Mouse (Mus musculus) liver, embryonic 14.5 days (tissue): ENCODE results near the gene Prkar1a. TPM values are rescaled to one million over a fixed set of nuclear protein-coding genes. Genes with fewer than 3 reads are reported as not detected.
"Not testable (repeated sequence)": the region's sequence is repeated elsewhere in the genome, so short reads cannot be mapped to it uniquely, and the experiment has no call there.

Source experiments
- ATAC-seq: fragments of 200-750 bp; cut with Nextera tagmentation; 2 replicates; pipeline ENCODE4 v1.8.0; 2017; ENCODE audit warnings: moderate number of reproducible peaks, mild to moderate bottlenecking, moderate library complexity; ENCODE audit not compliant: insufficient read depth
- DNase-seq, 3 experiments: peaks; one replicate each; pipeline ENCODE4 v3.0.0-alpha.2; 2012 to 2013; ENCODE audit warnings: low read depth in 3 of 3, low spot score in 3 of 3
- H3K27ac ChIP-seq: fragments of 300-500 bp; sonication (generic); 2 replicates; pipeline ENCODE4 v1.5.1; 2014; ENCODE audit warnings: moderate library complexity, mild to moderate bottlenecking, control low read depth, inconsistent platforms
- H3K27me3 ChIP-seq: fragments of 300-500 bp; sonication (generic); 2 replicates; pipeline ENCODE4 v1.6.1; 2014; ENCODE audit warnings: mild to moderate bottlenecking, low read length, moderate library complexity; ENCODE audit not compliant: control insufficient read depth, insufficient read depth
- H3K36me3 ChIP-seq: fragments of 300-500 bp; sonication (generic); replicated peaks from 2 replicates; pipeline ENCODE4 v1.6.1; 2014; ENCODE audit warnings: low read depth; ENCODE audit not compliant: control insufficient read depth, insufficient read depth
- H3K4me1 ChIP-seq, 2 experiments: fragments of 200-500 bp in 1 of 2; fragments of 300-500 bp in 1 of 2; sonication (generic) in 1 of 2; replicated peaks; 2 replicates each; pipeline ENCODE4 v1.6.1; 2012 to 2014; ENCODE audit warnings: antibody characterized with exemption in 1 of 2, inconsistent platforms in 1 of 2, low read length in 1 of 2; ENCODE audit not compliant: control insufficient read depth in 2 of 2, insufficient read depth in 2 of 2
- H3K4me2 ChIP-seq: fragments of 300-500 bp; sonication (generic); 2 replicates; pipeline ENCODE4 v1.6.1; 2014; ENCODE audit warnings: low read depth, mild to moderate bottlenecking, control low read depth, moderate library complexity
- H3K4me3 ChIP-seq, 2 experiments: fragments of 200-500 bp in 1 of 2; fragments of 300-500 bp in 1 of 2; sonication (generic) in 1 of 2; 2 replicates each; pipeline ENCODE4 v1.5.1; 2012 to 2014; ENCODE audit warnings: low read depth in 2 of 2, low read length in 2 of 2, mild to moderate bottlenecking in 2 of 2, control low read depth in 1 of 2, inconsistent platforms in 1 of 2, moderate library complexity in 1 of 2; ENCODE audit not compliant: insufficient read depth in 1 of 2
- H3K9ac ChIP-seq: fragments of 300-500 bp; sonication (generic); replicated peaks from 2 replicates; pipeline ENCODE4 v1.6.1; 2014; ENCODE audit warnings: mild to moderate bottlenecking, control low read depth, moderate library complexity
- H3K9me3 ChIP-seq: fragments of 300-500 bp; sonication (generic); 2 replicates; pipeline ENCODE4 v1.6.1; 2016; ENCODE audit warnings: low read length, mixed read lengths; ENCODE audit not compliant: control insufficient read depth
- CTCF ChIP-seq: IDR thresholded peaks from 2 replicates; pipeline ENCODE4 v1.5.1; 2016; ENCODE audit warnings: antibody characterized with exemption, low read depth, control low read depth
- EP300 ChIP-seq: IDR thresholded peaks from 2 replicates; pipeline ENCODE4 v1.6.1; 2016; ENCODE audit warnings: antibody characterized with exemption, low read depth
- WGBS: fragments of 180-500 bp; shearing (Covaris S2); extraction: QIAGEN DNeasy Blood & Tissue Kit; methylation state at CpG from one replicate; pipeline ENCODE4 v1.1.7; 2014; ENCODE audit not compliant: insufficient replicate concordance; 5-methylcytosine and 5-hydroxymethylcytosine counted together
- polyA plus RNA-seq, 2 experiments: library from polyadenylated mRNA; depleted of rRNA in 1 of 2; stranded (reverse) in 1 of 2; unstranded in 1 of 2; fragments of >200 nt; fragmentation: Nextera tagmentation in 1 of 2; extraction: Ambion mirVana in 1 of 2; gene quantifications; 2 replicates each; pipeline versions ENCODE4 v1.2.1 to v1.2.3; 2012 to 2014

Gene Prkar1a
- polyA plus RNA-seq, 2 experiments = 43.9 to 115 TPM

DNA sequence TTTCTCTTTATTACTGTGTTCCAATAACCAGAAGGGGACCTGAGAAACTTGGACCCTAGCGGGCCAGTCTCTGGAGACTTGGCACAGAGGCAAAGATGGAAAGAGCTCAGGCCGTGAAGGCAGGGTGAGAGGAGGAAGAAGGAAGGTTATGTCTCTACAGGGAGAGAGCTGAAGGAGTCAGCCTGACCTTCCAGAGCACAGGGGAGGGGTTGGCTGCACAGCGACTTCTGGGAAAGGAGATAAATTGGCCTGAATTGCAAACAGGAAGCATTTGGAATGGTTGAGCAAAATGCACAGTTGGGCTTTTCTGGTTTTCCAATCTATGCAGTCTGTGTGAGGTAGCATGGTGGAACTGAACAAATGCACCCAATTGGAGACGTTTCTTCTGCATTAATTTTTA lies 32.4 kb upstream of the Prkar1a start:
- Histone ChIP-seq H3K4me2 (peak overlapping the region; percentile 90), H3K27me3 (no peaks in the 10 kb centered on the region), H3K4me1 (peaks cover 50 to 66% of the 10 kb centered on the region in 2 experiments), H3K27ac (peak overlapping the region; percentile 90), H3K9ac (peak overlapping the region; percentile 68), H3K4me3 (peak overlapping the region; percentile 28 to 45; a peak in 3 of 4 replicates), H3K9me3 (no peaks in the 10 kb centered on the region), H3K36me3 (no peaks in the 10 kb centered on the region)
- TF ChIP-seq EP300 = no peak
- TF ChIP-seq CTCF = no peak
- ATAC-seq (peak; percentile 9; the same call in 1 of the 2 replicates), DNase-seq (peak; percentile 45 to 57 (median 46))
- WGBS = 33% methylated on average over 4 of the region's 4 CpGs

- H3K9ac ChIP-seq, ATAC-seq, H3K36me3 ChIP-seq, H3K4me3 ChIP-seq, H3K27me3 ChIP-seq, H3K27ac ChIP-seq, H3K4me2 ChIP-seq, H3K9me3 ChIP-seq: not testable (repeated sequence)
- DNase-seq = peak; percentile 62 to 66 (median 64)
- TF ChIP-seq EP300 (0 out of 2 replicates have a peak, but pooled peaks have one; percentile 11), CTCF (peak; percentile 87)
- peaks cover 38 to 50% of the 10 kb centered on the region in 2 experiments for H3K4me1 ChIP-seq
- 18% methylated on average over 8 of the region's 8 CpGs for WGBS
Measured at GRCm38 (mm10) chr11:109619055-109619454, 30.1 kb upstream of the Prkar1a start.

DNA sequence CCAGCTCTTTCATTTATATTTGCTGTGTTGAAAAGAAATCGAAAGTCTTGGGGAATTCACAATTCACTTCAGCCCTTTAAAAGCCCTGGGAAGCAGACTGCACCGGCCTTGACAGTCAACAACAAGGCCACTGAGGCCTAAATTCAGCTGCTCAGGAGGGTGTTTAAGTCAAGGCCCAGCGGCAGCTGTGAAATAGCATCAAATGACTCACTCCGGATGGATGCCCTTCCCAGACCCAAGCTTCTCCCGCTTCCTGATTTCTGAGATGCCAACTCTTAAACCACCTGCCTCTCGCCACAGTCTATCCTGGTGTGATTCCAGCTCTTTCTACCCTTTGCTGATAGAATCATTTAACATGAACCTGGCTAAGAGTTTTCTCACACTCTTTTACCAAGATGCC lies 28.8 kb upstream of the Prkar1a start:
- no peak for DNase-seq
- peaks cover 33 to 43% of the 10 kb centered on the region in 2 experiments for H3K4me1 ChIP-seq
- no peak overlapping the region for H3K27ac ChIP-seq
- H3K36me3 ChIP-seq = no peaks in the 10 kb centered on the region
- no peak overlapping the region for H3K9ac ChIP-seq
- no peak overlapping the region for H3K4me3 ChIP-seq
- TF ChIP-seq CTCF = no peak
- TF ChIP-seq EP300 = no peak
- 88% methylated on average over 6 of the region's 6 CpGs for WGBS
- H3K4me2 ChIP-seq = no peak overlapping the region
- no peaks in the 10 kb centered on the region for H3K9me3 ChIP-seq
- H3K27me3 ChIP-seq = no peaks in the 10 kb centered on the region
- ATAC-seq = no peak

DNA sequence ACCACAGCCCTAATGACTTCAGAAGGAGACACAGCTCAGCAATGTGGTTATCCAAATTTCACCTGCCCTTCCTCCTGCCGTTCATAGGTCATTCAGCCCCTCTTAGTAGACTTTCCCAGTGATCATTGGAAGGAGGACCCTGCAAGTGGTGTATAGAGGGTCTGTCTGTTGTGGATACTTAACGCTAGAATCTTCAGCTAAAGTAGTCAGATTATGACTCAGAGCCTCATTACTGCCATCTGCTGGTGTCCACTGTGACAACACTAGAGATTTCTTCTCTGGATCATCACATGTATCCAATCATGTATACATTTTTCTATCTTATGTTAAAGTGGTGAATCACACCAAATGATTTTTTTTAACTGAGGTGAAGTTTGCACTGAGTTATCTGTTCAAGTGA lies 28.0 kb upstream of the Prkar1a start:
- Histone ChIP-seq H3K4me2 (no peak overlapping the region), H3K9me3 (no peaks in the 10 kb centered on the region), H3K4me3 (no peak overlapping the region), H3K36me3 (no peaks in the 10 kb centered on the region), H3K9ac (no peak overlapping the region), H3K27ac (no peak overlapping the region), H3K27me3 (no peaks in the 10 kb centered on the region), H3K4me1 (peaks cover 25 to 35% of the 10 kb centered on the region in 2 experiments)
- no peak for ATAC-seq
- WGBS = 3% methylated on average over 2 of the region's 2 CpGs
- TF ChIP-seq EP300 (no peak), CTCF (peak; percentile 79)
- DNase-seq = peak in 2 of 3 experiments; percentile 50 to 59

DNA sequence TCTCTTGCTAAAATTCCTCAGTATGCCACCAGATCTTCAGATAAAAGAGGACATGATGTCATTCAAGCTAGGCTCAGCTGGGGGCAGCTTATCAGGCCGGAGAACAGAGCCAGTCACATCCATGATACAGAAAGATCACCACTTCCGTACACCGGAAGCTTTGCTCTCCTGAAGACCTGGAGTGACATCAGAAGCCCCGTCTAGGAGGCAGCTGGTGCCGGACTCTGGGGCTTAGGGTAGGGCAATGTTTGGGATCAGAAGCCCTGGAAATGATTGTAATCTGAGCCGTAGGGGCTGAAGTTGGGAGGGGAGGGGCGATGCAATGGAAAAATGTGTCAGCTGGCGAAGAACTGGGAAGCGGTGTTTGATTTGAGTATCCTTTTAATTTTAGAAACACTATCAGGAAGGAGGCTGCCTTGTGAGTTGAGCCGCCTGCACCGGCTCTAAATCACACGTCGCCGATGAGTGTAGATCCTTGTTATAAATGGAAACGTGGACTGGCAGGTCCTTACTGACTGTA lies 26.6 kb upstream of the Prkar1a start:
- TF ChIP-seq CTCF (no peak), EP300 (no peak)
- Histone ChIP-seq H3K27ac (no peak overlapping the region), H3K4me3 (no peak overlapping the region; a peak in 1 of 4 replicates), H3K36me3 (no peaks in the 10 kb centered on the region), H3K9me3 (no peaks in the 10 kb centered on the region), H3K4me1 (peaks cover 11 to 21% of the 10 kb centered on the region in 2 experiments; a peak in 3 of 4 replicates), H3K27me3 (no peaks in the 10 kb centered on the region), H3K9ac (peak overlapping the region; percentile 15; the same call in 1 of the 2 replicates), H3K4me2 (peak overlapping the region; percentile 50)
- DNase-seq (no peak), ATAC-seq (no peak)
- WGBS = 20% methylated on average over 15 of the region's 15 CpGs
